Mouse (Mus musculus): Measurements from ENCODE around the gene Ndufs5.

Ndufs5 gene

GRCm38 (mm10) chr4:123717574-123718433, at the start of gene Ndufs5:
Gene Ndufs5, minus strand, starts transcription at chr4:123718202.
- DNase-seq (ENCODE audit: low spot score), result peak; percentile 96

- DNase-seq (ENCODE audit: low spot score), result no peak
Observed at GRCm38 (mm10) chr4:123765071-123765470, 47.1 kb upstream of the Ndufs5 start.

DNA sequence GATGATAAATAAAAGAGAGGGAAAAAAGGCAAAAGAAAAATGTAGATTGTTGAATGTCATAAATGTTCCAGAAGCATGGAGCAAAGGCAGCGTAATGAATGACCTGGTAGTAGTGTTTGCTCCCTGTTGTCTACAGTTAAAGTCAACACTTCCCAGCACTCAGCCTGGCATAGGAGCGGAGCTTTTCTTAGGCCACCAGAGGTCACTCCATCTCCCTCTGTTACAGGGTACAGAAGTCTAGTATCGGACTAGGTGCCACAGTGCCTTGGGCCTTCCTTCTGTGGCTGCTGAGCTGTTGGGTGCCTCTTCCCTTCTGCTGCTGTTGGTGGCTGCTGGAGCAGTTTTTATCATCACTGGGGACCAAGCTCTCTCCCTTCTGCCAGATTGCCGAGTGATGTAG, 40.3 kb upstream of the Ndufs5 start:
- peak; percentile 51 for DNase-seq (ENCODE audit: low spot score)

DNA sequence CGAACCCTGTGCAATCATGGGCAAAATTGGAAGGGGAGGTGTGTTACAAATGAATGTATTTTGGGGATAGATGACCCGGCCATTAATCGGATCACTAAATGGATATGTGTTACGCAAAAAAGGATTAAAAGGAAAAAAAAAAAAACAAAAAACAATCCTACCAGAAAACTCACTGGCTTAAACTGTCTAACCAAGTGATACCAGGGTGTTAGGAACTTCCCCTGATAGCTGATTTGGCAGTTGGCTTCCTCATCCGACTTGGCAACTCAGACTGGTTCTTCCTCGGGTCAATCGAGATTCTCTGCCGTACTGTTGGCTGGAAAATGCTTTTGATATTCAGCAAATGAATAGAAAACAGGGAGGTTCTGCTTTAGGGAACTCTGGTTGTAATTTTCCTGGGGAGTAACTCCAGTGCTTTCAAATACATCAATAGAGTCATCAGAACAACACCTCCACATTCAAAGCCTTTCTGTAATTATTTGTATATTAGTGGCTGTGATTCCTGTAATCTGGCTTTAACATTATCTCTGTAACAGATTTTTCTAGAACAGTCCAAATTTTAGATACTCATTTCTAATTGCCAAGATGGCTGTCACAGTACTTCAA, 32.8 kb upstream of the Ndufs5 start:
- peak; percentile 71 for DNase-seq (ENCODE audit: low spot score)

DNA sequence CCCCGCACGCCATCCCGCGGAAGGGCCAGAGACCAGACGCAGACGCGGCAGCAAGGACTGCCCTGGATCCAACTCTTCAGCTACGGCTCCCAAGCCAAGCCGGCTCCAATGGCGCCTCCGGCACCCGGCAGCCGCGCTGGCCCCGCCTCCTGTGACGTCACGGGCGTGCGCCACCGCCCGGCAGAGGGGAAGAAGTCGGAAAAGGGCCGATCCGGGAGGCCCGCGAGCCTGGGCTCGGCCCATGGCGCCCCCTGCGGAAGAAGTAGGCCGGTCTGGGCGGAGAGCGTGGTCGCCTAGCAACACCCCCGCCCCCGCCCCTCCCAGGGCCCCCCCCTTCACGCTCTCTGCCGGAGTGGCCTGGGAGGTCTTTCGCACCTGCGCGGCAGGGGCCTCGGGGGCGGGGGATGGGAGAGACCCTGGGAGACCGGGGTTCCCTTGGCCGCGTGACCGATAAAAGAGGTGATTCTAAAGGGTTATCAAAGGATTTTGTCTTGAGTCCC, 32.2 kb upstream of the Ndufs5 start, which contains the start of gene Akirin1:
TSS of gene Akirin1 (minus strand) at position 194 of the 500 bp plus-strand sequence.
- DNase-seq (ENCODE audit: low spot score), result peak; percentile 93

GRCm38 (mm10) chr4:123749484-123750130, 31.6 kb upstream of the Ndufs5 start:
- DNase-seq (ENCODE audit: low spot score), result peak; percentile 16

DNA sequence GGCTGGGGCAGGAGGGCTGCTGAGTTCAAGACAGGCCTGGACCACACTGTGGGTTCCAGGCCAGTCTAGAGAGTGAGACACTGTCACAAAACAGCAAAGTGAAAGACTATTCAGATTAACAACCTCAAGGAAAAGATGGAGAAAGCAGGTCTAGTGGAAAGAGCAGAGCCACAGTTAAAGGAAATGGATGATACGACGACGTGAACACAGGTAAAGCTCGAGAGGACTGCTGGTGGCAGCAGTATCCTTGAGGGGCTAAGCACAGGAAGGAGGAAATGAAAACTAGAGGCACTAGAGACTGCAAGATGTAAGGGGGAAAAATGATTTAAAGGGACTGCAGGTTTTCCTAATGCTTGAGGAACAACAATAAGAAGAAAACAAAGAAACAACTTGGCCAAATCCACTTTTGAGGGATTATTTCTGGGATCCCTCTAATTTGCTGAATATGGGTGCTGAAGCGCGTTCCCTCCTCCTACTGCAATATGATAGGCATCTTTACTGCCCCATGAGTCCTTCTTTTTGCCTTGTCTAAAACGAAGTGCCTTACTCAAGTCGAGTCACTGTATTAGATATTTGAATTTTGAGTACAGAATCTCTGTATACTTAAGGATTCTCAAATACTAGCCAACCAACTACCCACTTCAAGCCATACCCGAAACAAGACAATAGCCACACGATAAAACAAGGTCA, 30.9 kb upstream of the Ndufs5 start:
- no peak for DNase-seq (ENCODE audit: low spot score)

GRCm38 (mm10) chr4:123745221-123745775, 27.3 kb upstream of the Ndufs5 start:
- DNase-seq (ENCODE audit: low spot score), result no peak

GRCm38 (mm10) chr4:123742891-123743290, 24.9 kb upstream of the Ndufs5 start:
- no peak for DNase-seq (ENCODE audit: low spot score)

DNA sequence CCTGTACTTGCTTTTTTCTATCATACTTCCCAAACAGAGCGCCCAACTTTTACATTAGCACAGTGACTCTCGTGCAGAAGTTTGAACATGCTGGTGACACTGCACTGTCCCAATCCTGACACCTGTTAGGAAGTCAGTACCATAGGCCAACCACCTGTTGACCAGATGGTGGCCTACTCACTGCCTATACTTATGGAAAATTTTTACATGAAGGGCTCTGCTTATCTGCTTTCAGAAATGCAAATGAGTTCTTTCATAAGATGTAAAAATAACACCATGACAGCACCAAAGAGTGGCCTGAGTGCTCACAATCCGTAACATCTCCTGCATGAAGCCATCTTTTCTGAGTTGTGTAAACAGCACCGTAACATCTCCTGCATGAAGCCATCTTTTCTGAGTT, 20.7 kb upstream of the Ndufs5 start:
- DNase-seq (ENCODE audit: low spot score), result no peak

DNA sequence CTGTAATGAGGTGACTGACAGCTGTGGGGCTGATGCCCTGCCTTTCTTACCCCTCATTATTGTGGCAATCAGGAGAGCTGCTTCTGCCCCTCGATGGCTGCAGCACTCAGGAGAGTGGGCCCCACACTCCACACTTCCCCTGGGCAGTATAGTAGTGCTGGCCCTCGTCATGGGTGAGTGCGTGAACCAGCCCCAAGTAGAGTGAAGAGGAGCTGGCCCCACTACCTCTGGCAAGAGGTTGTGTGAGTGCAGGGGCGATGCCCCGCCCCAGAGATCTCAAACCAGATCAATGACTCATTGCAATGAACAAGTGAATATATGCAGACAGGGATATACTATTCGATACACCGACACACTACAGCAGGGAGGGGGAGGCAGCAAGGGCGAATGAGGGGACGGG, 15.5 kb upstream of the Ndufs5 start:
- no peak for DNase-seq (ENCODE audit: low spot score)

DNA sequence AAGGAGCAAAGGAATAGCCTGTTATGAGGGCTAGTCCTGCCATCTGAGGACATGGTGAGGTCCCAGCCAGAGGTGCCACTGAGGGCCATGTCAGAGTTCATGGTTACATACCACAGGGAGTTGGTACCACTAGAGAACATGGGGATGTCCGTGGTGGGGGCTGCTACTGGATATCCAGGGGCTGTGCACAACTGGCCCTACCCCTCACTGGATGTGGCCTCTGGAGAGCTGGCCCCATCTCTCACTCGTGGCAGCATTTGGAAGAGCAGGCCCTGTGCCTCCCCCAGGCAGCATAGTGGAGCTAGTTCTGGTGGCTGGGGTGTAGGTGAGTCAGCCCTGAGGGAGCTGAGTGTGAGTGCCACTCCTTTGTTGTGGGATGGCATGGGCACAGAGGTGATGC, 14.9 kb upstream of the Ndufs5 start:
- DNase-seq (ENCODE audit: low spot score), result no peak

DNA sequence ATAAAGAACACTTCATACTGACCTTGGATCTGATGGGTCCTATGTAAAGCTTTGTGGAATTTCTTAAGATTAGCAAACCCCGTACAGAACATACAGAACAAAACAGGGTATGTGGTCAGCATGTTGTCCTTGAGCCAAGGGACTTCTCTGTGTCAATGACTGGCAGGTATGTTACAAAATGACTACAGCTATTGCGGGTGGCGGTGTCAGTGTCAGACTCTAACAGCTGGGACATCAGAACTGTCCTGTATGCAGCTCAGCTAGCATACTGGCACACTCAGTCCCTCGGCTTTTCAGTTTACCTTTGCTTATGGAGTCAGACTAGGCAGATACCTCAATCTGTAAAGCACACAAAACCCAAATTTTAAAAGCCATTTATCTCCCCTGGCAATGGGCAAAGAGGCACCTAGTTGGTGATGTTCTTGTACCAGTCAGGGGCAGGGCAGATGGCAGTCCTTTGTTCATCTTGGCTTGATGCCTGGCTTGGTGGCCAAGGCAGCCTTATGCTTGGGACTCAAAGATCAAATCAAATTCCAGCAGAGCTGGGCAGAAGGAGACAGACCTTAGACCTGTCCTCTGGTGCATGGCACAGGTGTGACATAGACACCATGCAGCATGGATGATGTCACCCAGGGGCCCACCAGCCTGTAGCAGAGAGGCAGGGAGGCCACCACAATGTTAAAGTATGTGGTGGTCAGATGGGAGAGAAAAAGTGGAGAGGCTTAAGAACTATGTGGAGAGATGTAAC, 14.3 kb upstream of the Ndufs5 start:
- DNase-seq (ENCODE audit: low spot score), result no peak

DNA sequence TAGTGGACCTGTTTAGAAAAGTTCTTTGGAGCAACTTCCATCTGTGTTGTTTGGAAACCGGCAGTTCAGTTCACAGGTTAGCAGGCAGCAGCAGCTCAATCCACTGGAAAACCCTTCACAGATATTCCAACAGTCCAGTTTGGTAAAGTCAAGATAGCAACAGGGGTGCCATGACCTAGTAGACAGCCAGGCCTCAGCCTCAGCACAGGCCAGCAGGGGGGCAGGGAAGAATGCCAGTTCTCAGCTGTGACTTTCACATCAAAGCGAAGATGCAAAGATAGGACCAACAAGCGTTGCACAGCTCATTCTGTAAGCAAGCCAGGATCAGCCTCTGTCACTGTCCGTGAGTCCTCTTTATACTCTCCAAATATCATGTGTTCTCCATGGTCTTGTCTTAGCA, 3.8 kb upstream of the Ndufs5 start:
- DNase-seq (ENCODE audit: low spot score), result no peak

- DNase-seq (ENCODE audit: low spot score), result no peak
Observed at GRCm38 (mm10) chr4:123718434-123718780, 405 bp upstream of the Ndufs5 start.

- peak; percentile 65 for DNase-seq (ENCODE audit: low spot score)
Observed at GRCm38 (mm10) chr4:123712431-123712830, 5.6 kb downstream of the Ndufs5 start.

GRCm38 (mm10) chr4:123707340-123707739, 10.7 kb downstream of the Ndufs5 start:
- no peak for DNase-seq (ENCODE audit: low spot score)

DNA sequence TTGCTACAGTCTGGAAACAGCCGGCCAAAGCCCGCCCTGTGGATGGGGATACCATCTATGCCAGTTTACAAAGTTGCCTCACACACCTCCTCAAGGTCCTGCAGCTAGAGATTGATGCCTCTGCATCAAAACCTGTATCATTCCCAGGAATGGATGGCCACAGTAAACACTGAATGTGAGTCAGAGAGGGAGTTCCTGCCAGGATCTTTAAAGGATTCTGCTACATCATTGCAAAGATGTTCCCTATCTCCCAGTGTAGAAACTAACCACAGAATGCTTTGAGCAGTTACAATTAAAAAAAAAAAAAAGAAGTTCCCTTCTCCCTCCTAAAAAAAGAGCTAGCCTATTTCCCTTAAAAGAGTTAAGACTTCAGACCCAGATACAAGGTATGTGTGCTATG, 12.7 kb downstream of the Ndufs5 start:
- no peak for DNase-seq (ENCODE audit: low spot score)

- no peak for DNase-seq (ENCODE audit: low spot score)
Observed at GRCm38 (mm10) chr4:123693384-123693783, 24.6 kb downstream of the Ndufs5 start.

DNA sequence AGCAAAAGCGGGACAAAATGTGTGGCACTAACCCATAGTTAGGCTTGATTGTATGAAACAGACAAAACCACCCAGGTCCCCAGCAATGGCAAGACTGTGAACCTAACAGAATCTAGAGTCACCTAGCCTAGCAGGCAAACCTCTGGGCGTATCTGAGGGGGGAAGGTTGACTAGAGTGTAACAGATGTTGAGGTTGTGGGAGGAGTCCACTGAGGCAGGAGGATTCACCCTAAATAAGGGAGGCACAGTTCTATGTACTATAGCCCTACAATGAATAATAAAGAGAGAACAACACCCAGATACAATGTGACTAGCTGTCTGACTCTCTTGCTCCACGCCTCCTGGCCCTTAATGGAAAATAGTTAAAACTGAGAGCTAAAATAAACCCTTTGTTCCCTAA, 25.9 kb downstream of the Ndufs5 start:
- DNase-seq (ENCODE audit: low spot score), result no peak

DNA sequence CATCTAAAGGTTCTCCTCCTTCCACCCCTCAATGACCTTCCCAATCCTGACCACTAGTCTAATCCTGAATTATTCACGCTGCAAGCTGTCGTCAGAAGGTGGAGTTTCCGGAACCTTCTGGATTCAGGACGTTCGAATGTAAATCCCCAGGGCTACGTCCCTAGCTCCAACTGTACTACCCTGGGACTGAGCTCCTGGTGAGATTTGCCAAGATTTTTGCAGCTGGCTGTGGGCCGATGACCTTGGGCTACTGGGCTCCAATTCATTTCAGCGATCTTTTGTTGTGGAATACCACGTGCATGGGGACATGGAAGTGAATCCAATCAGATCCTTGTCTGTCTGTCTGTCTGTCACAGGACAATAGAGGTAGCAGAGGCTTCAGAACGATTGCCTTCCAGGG, 27.7 kb downstream of the Ndufs5 start:
- no peak for DNase-seq (ENCODE audit: low spot score)

All from adipocyte (in vitro differentiated cells).